Mouse (Mus musculus): ENCODE measurements around the gene Chrna3. TPM values are rescaled to one million over a fixed set of nuclear protein-coding genes. Genes with fewer than 3 reads are reported as not detected.

Chrna3 gene
- total RNA-seq, 2 experiments from 2014 or later = not detected

- DNase-seq = no peak
Observed at GRCm38 (mm10) chr9:54995645-54996044, 30.7 kb downstream of the Chrna3 start.

DNA sequence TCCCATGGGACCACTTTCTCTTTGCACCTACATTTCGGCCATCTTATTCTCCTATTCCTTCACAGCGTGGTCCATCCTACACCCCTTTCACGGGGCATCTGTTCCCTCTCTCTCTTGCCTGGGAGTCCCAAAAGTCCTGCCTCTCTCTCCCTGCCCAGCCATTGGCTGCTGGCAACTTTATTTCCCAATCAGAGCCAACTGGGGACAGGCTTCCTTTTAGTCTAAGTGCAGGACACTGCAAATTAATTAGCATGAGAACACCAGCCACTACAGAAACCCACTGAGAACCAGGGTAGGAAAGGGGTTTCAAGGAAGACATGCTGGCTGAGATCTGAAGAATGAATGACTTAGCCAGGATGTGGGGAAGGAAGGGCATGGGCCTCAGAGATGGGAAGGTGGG lies 32.0 kb downstream of the Chrna3 start:
- DNase-seq = no peak

DNA sequence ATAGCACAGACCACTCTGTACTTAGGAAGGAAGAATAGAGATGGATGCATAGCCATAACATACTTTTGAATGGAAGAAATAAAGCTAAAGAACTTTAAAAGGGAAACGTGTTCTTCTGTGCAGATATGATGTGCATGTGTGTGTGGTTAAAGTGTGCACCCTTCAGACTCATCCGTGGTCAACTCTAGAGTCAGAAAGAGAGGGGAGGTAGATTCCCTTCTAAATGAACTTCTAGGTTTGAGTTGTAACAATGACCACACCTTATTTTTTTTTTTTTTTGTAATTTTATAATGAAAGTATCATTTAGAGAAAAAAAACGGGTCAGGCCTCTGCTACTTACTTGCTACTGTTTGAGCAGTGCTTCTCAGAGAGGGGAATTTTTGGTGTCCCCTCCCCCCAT lies 36.0 kb downstream of the Chrna3 start:
- DNase-seq = no peak

- DNase-seq = no peak
Observed at GRCm38 (mm10) chr9:54982401-54982800, 44.0 kb downstream of the Chrna3 start.

GRCm38 (mm10) chr9:54981291-54982191 lies 44.8 kb downstream of the Chrna3 start:
- DNase-seq = no peak

- DNase-seq = no peak
Observed at GRCm38 (mm10) chr9:54980674-54981073, 45.7 kb downstream of the Chrna3 start, which contains the start of gene Chrna5. Gene Chrna5, plus strand, starts transcription at chr9:54980880.

DNA sequence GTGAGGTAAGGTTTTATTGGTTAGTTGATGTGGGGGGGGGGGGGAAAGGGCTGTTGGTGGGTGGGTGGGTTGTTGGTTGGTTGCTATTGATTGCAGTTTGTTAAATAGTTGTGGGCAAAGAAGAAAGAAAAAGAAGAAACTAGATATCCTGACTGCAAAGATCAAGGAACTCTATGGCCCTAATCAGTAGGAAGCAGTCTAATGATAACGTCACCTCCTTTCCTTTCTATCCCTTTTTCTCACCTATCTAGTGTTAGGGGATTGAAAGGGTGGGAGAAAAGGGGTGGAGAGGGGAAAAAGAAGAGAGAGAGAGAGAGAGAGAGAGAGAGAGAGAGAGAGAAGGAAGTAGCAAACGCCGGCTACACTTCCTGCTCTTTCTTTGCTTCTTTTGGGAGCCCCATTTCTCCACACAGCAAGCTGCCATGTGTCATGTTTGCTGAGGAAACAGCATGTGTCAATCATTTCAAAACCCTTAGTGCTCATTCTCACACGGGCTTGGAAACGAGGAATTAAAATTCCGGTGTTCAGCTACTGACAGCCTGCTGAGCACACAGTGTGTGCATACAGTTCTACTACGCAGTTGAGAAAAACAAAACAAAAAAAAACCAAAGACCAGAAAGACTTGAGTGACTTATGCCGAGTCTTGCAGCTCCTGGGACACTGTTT lies 56.3 kb downstream of the Chrna3 start:
- DNase-seq = no peak

DNA sequence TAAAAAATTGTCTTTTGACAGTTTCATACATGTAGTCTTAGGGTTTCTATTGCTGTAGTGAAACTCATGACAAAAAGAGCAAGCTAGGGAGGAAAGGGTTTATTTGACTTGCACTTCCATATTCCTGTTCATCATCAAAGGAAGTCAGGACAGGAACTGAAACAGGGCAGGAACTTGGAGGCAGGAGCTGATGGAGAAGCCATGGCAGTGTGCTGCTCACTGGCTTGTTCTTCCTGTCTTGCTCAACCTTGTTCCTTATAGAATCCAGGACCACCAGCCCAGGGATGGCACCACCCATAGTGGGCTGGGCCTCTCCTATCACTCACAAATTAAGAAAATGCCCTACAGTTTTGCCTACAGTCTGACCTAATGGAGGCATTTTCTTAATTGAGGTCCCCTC lies 62.7 kb downstream of the Chrna3 start:
- no peak for DNase-seq

DNA sequence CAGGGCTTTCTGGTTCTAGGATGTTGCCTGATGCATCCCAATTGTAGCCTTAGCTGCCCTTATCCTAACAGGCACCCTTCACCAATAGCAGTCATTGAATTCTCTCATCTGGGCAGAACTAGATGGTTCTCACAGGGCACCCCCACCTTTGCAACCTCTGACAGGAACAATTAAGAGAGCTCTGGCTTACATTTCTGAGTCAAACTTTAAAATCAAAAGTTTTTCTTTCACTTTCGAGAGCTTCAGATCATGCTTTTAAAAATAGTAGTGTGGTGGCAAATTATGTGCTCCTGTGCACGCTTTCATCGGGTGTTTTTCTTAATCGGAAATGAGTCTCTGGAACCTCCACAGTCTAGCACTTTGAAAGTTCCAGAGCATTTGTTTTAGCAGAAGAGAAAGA lies 65.3 kb downstream of the Chrna3 start:
- DNase-seq = no peak

Other genes with a start within 250 kb of the Chrna3 start
- gene Ireb2, start 162.8 kb downstream of the Chrna3 start, total RNA-seq (2021) = 10 to 100 TPM; 21.7 to 22.1 TPM
- under 1 TPM; 0.83 to 0.84 TPM for gene Hykk, start 109.3 kb downstream of the Chrna3 start, total RNA-seq (2021)
- gene Psma4, start 75.8 kb downstream of the Chrna3 start, total RNA-seq (2021) = 100 to 1,000 TPM; 109 to 123 TPM
- gene AY074887, start 75.6 kb downstream of the Chrna3 start, total RNA-seq (2021) = not detected
- not detected for gene Chrna5, start 45.7 kb downstream of the Chrna3 start, total RNA-seq (2021)
- under 1 TPM in 1 of 2 experiments, not detected in 1; 0.27 TPM for gene Chrnb4, start 22.2 kb upstream of the Chrna3 start, total RNA-seq (2021)
- 10 to 100 TPM; 27.2 to 31.4 TPM for gene Ube2q2, start 122.3 kb upstream of the Chrna3 start, total RNA-seq (2021)
- 10 to 100 TPM; 18.2 to 18.6 TPM for gene Fbxo22, start 182.4 kb upstream of the Chrna3 start, total RNA-seq (2021)

Data from gastrocnemius, postnatal 25 days (tissue).